Comparison of ENCODE assay signal across 8 mouse cellular contexts in genomic region chr5:142794582-142794981, GRCm38 (mm10). TPM values are rescaled to one million over a fixed set of nuclear protein-coding genes. Genes with fewer than 3 reads are reported as not detected.
A peak's percentile ranks its signal among the peaks of the same experiment; 100 is the strongest.
DNase-seq lines count a peak whose midpoint lies in the region; ATAC-seq and TF ChIP-seq lines count a peak whose summit lies in the region.

No protein-coding gene starts in this region.

- TF ChIP-seq CTCF in cerebellum, adult 2 months (IDR thresholded peaks at IDR 0.05; ENCODE audit: borderline replicate concordance, insufficient read depth, low read depth, low read length), result no peak
- no peak for TF ChIP-seq CTCF in C2C12 (IDR thresholded peaks at IDR 0.05; ENCODE audit: control insufficient read depth, insufficient read depth, insufficient read length)
- no peak for TF ChIP-seq CTCF in heart, postnatal 0 days (IDR thresholded peaks at IDR 0.05; ENCODE audit: low read depth)

- H3K79me3 ChIP-seq in C2C12 (ENCODE audit: low read depth), result peaks cover 91% of the 10 kb centered on the region

- intact Hi-C loops in gastrocnemius, postnatal 14 days (cut with DNase I; ENCODE audit: low total_unique reads), result no loop called here

- H3K4me2 ChIP-seq in heart, postnatal 0 days (ENCODE audit: low read depth, low read length), result peak overlapping the region; percentile 33; the same call in 1 of the 2 replicates

- H3K9me3 ChIP-seq in heart, postnatal 0 days (replicated peaks; ENCODE audit: control insufficient read depth, low read length), result no peaks in the 10 kb centered on the region

- H3K27ac ChIP-seq in cerebellum, adult 2 months (ENCODE audit: insufficient read depth, low read length), result no peak overlapping the region
- H3K27ac ChIP-seq in heart, postnatal 0 days (ENCODE audit: low read depth), result peak overlapping the region; percentile 53
- H3K27ac ChIP-seq in macrophage, result peak overlapping the region; percentile 84

- H3K27me3 ChIP-seq in cerebellum, adult 2 months (ENCODE audit: control insufficient read depth, insufficient read depth, low read length), result no peaks in the 10 kb centered on the region
- H3K27me3 ChIP-seq in C2C12 (ENCODE audit: control insufficient read depth, insufficient read depth, insufficient read length), result no peaks in the 10 kb centered on the region
- H3K27me3 ChIP-seq in heart, postnatal 0 days (ENCODE audit: control insufficient read depth, insufficient read depth, low read length), result no peaks in the 10 kb centered on the region

- TF ChIP-seq EP300 in heart, postnatal 0 days (IDR thresholded peaks at IDR 0.05; ENCODE audit: low read depth), result no peak

- ATAC-seq in heart, postnatal 0 days (ENCODE audit: insufficient read depth, low read depth), result no peak

- H3K79me2 ChIP-seq in C2C12 (ENCODE audit: control insufficient read depth, insufficient read depth) (peaks cover 100% of the 10 kb centered on the region), macrophage (ENCODE audit: inconsistent target) (peaks cover 99% of the 10 kb centered on the region)

- H3K36me3 ChIP-seq in C2C12 (ENCODE audit: control insufficient read depth, insufficient read depth) (peaks cover 16% of the 10 kb centered on the region), macrophage (ENCODE audit: inconsistent target) (peaks cover 7% of the 10 kb centered on the region; the same call in 1 of the 2 replicates)
- peaks cover 9% of the 10 kb centered on the region for H3K36me3 ChIP-seq in heart, postnatal 0 days (replicated peaks; ENCODE audit: control insufficient read depth, insufficient read depth, low read length)

- peak overlapping the region; percentile 50; the same call in 1 of the 2 replicates for H3K9ac ChIP-seq in heart, postnatal 0 days (replicated peaks; ENCODE audit: low read depth, low read length)

- peak; percentile 14 for DNase-seq in cerebellum, adult 9-11 months
- DNase-seq in cerebellum, adult 2 months, result no peak
- no peak for DNase-seq in heart, postnatal 0 days (ENCODE audit: low spot score)
- peak; percentile 88 for DNase-seq in thymus, postnatal 0 days (ENCODE audit: low spot score)
- DNase-seq in urinary bladder, postnatal 10 days (ENCODE audit: low spot score), result no peak
- DNase-seq in gastrocnemius, postnatal 14 days, result no peak

- peaks cover 14% of the 10 kb centered on the region for H3K4me1 ChIP-seq in cerebellum, adult 2 months (ENCODE audit: control insufficient read depth, insufficient read depth, low read length)
- peaks cover 31% of the 10 kb centered on the region for H3K4me1 ChIP-seq in heart, postnatal 0 days (ENCODE audit: control insufficient read depth, insufficient read depth)

- H3K4me3 ChIP-seq in cerebellum, adult 2 months (replicated peaks; ENCODE audit: insufficient read depth, low read depth, low read length), result no peak overlapping the region
- no peak overlapping the region for H3K4me3 ChIP-seq in C2C12 (ENCODE audit: insufficient read depth, poor library complexity, severe bottlenecking)
- peak overlapping the region; percentile 25; the same call in 1 of the 2 replicates for H3K4me3 ChIP-seq in heart, postnatal 0 days (ENCODE audit: low read depth, low read length)
- H3K4me3 ChIP-seq in macrophage (ENCODE audit: inconsistent target), result peak overlapping the region; percentile 31

- WGBS in cerebellum, adult 2 months, result 69% methylated on average over 13 of the region's 13 CpGs
- 74% methylated on average over 13 of the region's 13 CpGs for WGBS in heart, postnatal 0 days
- 0% methylated on average over 10 of the region's 13 CpGs for WGBS in macrophage (ENCODE audit: missing documents)

- no peak for TF ChIP-seq POLR2A in cerebellum, adult 2 months (IDR thresholded peaks at IDR 0.05; ENCODE audit: borderline replicate concordance, insufficient read depth, low read length)

- peak overlapping the region; percentile 14 for H3ac ChIP-seq in C2C12 (ENCODE audit: control insufficient read depth, insufficient read length, low read depth)

TF ChIP-seq in C2C12, 6 proteins besides CTCF, POLR2A, EP300 and RAD21:
- TF ChIP-seq USF1 (IDR thresholded peaks at IDR 0.05; ENCODE audit: low read depth) (no peak), CEBPB (IDR thresholded peaks at IDR 0.05; ENCODE audit: low read depth) (no peak), MYOG (IDR thresholded peaks at IDR 0.05; ENCODE audit: control insufficient read depth, extremely low read depth, insufficient read length) (no peak), MAX (IDR thresholded peaks at IDR 0.05) (no peak), FOSL1 (IDR thresholded peaks at IDR 0.05; ENCODE audit: insufficient read depth, low read length, poor library complexity, severe bottlenecking) (no peak), MYOD1 (IDR thresholded peaks at IDR 0.05; ENCODE audit: control insufficient read depth, insufficient read length, low read depth) (no peak)

RNA-seq across cellular contexts. Expression of gene Tnrc18, which starts 22.9 kb away (rescaled TPM):
- polyA plus RNA-seq in cerebellum, adult 2 months (2012; rRNA removed), result 29.3 and 36.5 TPM in 2 replicates
- polyA plus RNA-seq in C2C12 (2012; fragmentation: generic; extraction: Trizol) (44.3 TPM), macrophage (2018) (25.5 to 27.5 TPM (median 26.9 TPM) in 3 replicates)
- total RNA-seq in heart, postnatal 0 days (2014; rRNA removed; ENCODE audit: low replicate concordance), result 69.3 and 79.0 TPM in 2 replicates
- 10.4 TPM in 2 replicates for polyA plus RNA-seq in heart, postnatal 0 days (2015; fragmentation: Nextera tagmentation; extraction: Ambion mirVana)
- 100 to 1,000 TPM in 22 of 26 experiments, 10 to 100 TPM in 4; 39.2 to 447 (median 241) TPM for total RNA-seq in macrophage (2018; cell fraction: chromatin; rRNA removed)
- 10 to 100 TPM; 20.2 to 98.3 (median 69.9) TPM for total RNA-seq in macrophage (2018; cell fraction: cytosol; rRNA removed)
- total RNA-seq in macrophage (2018; cell fraction: nucleus; rRNA removed), result 100 to 1,000 TPM in 23 of 26 experiments, 10 to 100 TPM in 3; 54.6 to 280 (median 200) TPM
- 6.9 and 9.6 TPM in 2 replicates for polyA plus RNA-seq in thymus, postnatal 0 days (2015; fragmentation: Nextera tagmentation; extraction: Ambion mirVana)
- 10 to 100 TPM; 36.2 to 37.1 TPM for total RNA-seq in gastrocnemius, postnatal 14 days (2021)

Comparison
In these comparisons a context has a peak if more than half of its experiments do, and no peak if none do; other contexts are left out.
1. DNase-seq: peak in cerebellum, adult 9-11 months (single experiment) and thymus, postnatal 0 days (single experiment); none in cerebellum, adult 2 months (0 of 2), heart, postnatal 0 days (single experiment), urinary bladder, postnatal 10 days (single experiment) and gastrocnemius, postnatal 14 days (single experiment).
2. H3K4me3 ChIP-seq: peak in heart, postnatal 0 days (single experiment) and macrophage (single experiment); none in cerebellum, adult 2 months (single experiment) and C2C12 (single experiment).